Mouse (Mus musculus) MEL (cell line): ENCODE results near the gene Enox1. TPM values are rescaled to one million over a fixed set of nuclear protein-coding genes. Genes with fewer than 3 reads are reported as not detected.

Experiments used
- DNase-seq: peaks from one replicate; pipeline ENCODE4 v3.0.0; 2011; ENCODE audit warnings: low read depth, low spot score
- H3K27ac ChIP-seq: 2 replicates; pipeline ENCODE4 v1.5.1; 2012; ENCODE audit warnings: low read depth, mild to moderate bottlenecking, control low read depth, low read length, moderate library complexity; ENCODE audit not compliant: control insufficient read depth
- H3K27me3 ChIP-seq, 2 experiments: fragments of 150-350 bp in 1 of 2; sonication (generic) in 1 of 2; 2 replicates each; pipeline ENCODE4 v1.6.1; 2012; ENCODE audit warnings: low read length in 2 of 2, mild to moderate bottlenecking in 2 of 2, improper control_type of control experiment in 1 of 2, moderate library complexity in 1 of 2; ENCODE audit not compliant: insufficient read depth in 2 of 2, control insufficient read depth in 1 of 2
- H3K36me3 ChIP-seq, 2 experiments: 2 replicates each; pipeline ENCODE4 v1.6.1; 2012 to 2014; ENCODE audit warnings: low read length in 2 of 2, improper control_type of control experiment in 1 of 2, inconsistent platforms in 1 of 2, mild to moderate bottlenecking in 1 of 2; ENCODE audit not compliant: insufficient read depth in 2 of 2, control insufficient read depth in 1 of 2
- H3K4me1 ChIP-seq, 2 experiments: fragments of 150-350 bp in 1 of 2; sonication (generic) in 1 of 2; 2 replicates each; pipeline ENCODE4 v1.6.1; 2012; ENCODE audit warnings: low read length in 2 of 2, improper control_type of control experiment in 1 of 2, mild to moderate bottlenecking in 1 of 2; ENCODE audit not compliant: insufficient read depth in 2 of 2, control insufficient read depth in 1 of 2
- H3K4me3 ChIP-seq, 2 experiments: fragments of 150-350 bp in 1 of 2; sonication (generic) in 1 of 2; 2 replicates each; pipeline ENCODE4 v1.5.1; 2012; ENCODE audit warnings: low read depth in 2 of 2, low read length in 2 of 2, mild to moderate bottlenecking in 2 of 2, moderate library complexity in 2 of 2, control low read depth in 1 of 2, improper control_type of control experiment in 1 of 2; ENCODE audit not compliant: control insufficient read depth in 1 of 2, insufficient read depth in 1 of 2
- H3K79me2 ChIP-seq: 2 replicates; pipeline ENCODE4 v1.6.1; 2012; ENCODE audit warnings: mild to moderate bottlenecking, low read length, moderate library complexity; ENCODE audit not compliant: control insufficient read depth, poor library complexity, insufficient read depth
- H3K9ac ChIP-seq: 2 replicates; pipeline ENCODE4 v1.6.1; 2012; ENCODE audit warnings: low read depth, mild to moderate bottlenecking, control low read depth, low read length, moderate library complexity; ENCODE audit not compliant: control insufficient read depth, poor library complexity, severe bottlenecking
- H3K9me3 ChIP-seq: fragments of 150-350 bp; sonication (generic); replicated peaks from 2 replicates; pipeline ENCODE4 v1.6.1; 2012; ENCODE audit warnings: mild to moderate bottlenecking, low read length, improper control_type of control experiment, moderate library complexity; ENCODE audit not compliant: insufficient read depth
- CHD2 ChIP-seq: IDR thresholded peaks from 2 replicates; pipeline ENCODE4 v1.6.1; 2011; ENCODE audit warnings: low read length, improper control_type of control experiment
- E2F4 ChIP-seq: IDR thresholded peaks from 2 replicates; pipeline ENCODE4 v1.6.1; 2011; ENCODE audit warnings: low read depth, low read length, improper control_type of control experiment, borderline replicate concordance
- ELF1 ChIP-seq: IDR thresholded peaks from 2 replicates; pipeline ENCODE4 v1.6.1; 2014; ENCODE audit warnings: low read depth, mild to moderate bottlenecking, inconsistent platforms, low read length, improper control_type of control experiment, moderate library complexity
- GABPA ChIP-seq: IDR thresholded peaks from 2 replicates; pipeline ENCODE4 v1.6.1; 2012; ENCODE audit warnings: low read depth, mild to moderate bottlenecking, inconsistent platforms, low read length, improper control_type of control experiment, moderate library complexity
- HCFC1 ChIP-seq: IDR thresholded peaks from 2 replicates; pipeline ENCODE4 v1.6.1; 2012; ENCODE audit warnings: low read depth, mild to moderate bottlenecking, inconsistent platforms, low read length, improper control_type of control experiment, moderate library complexity
- JUND ChIP-seq: IDR thresholded peaks from 2 replicates; pipeline ENCODE4 v1.6.1; 2011; ENCODE audit warnings: low read depth, mild to moderate bottlenecking, improper control_type of control experiment, low read length
- KAT2A ChIP-seq: conservative IDR thresholded peaks from 2 replicates; pipeline ENCODE4 v1.6.1; 2012; ENCODE audit warnings: low read depth, low read length, improper control_type of control experiment, inconsistent platforms
- MEF2A ChIP-seq: IDR thresholded peaks from 2 replicates; pipeline ENCODE4 v1.6.1; 2014; ENCODE audit warnings: low read depth, mild to moderate bottlenecking, inconsistent platforms, low read length, improper control_type of control experiment; ENCODE audit not compliant: poor library complexity, insufficient replicate concordance, severe bottlenecking; ENCODE audit errors: extremely low read depth
- MXI1 ChIP-seq: IDR thresholded peaks from 2 replicates; pipeline ENCODE4 v1.6.1; 2011; ENCODE audit warnings: mild to moderate bottlenecking, low read depth, low read length, improper control_type of control experiment
- MYB ChIP-seq: IDR thresholded peaks from 2 replicates; pipeline ENCODE4 v1.6.1; 2011; ENCODE audit warnings: mild to moderate bottlenecking, low read depth, low read length, improper control_type of control experiment
- NRF1 ChIP-seq: IDR thresholded peaks from 2 replicates; pipeline ENCODE4 v1.6.1; 2014; ENCODE audit warnings: low read depth, mild to moderate bottlenecking, inconsistent platforms, low read length, improper control_type of control experiment, moderate library complexity; ENCODE audit not compliant: poor library complexity, insufficient read depth, severe bottlenecking
- POLR2AphosphoS5 ChIP-seq: IDR thresholded peaks from 2 replicates; pipeline ENCODE4 v1.6.1; 2012; ENCODE audit warnings: low read depth, borderline replicate concordance, mild to moderate bottlenecking, inconsistent platforms, low read length, moderate library complexity, mixed read lengths
- RAD21 ChIP-seq: IDR thresholded peaks from 2 replicates; pipeline ENCODE4 v1.6.1; 2011; ENCODE audit warnings: mild to moderate bottlenecking, low read depth, low read length, improper control_type of control experiment
- RCOR1 ChIP-seq: IDR thresholded peaks from 2 replicates; pipeline ENCODE4 v1.6.1; 2012; ENCODE audit warnings: low read depth, mild to moderate bottlenecking, inconsistent platforms, low read length, improper control_type of control experiment
- SMC3 ChIP-seq: IDR thresholded peaks from 2 replicates; pipeline ENCODE4 v1.6.1; 2011; ENCODE audit warnings: low read depth, low read length, improper control_type of control experiment
- UBTF ChIP-seq: IDR thresholded peaks from 2 replicates; pipeline ENCODE4 v1.6.1; 2012; ENCODE audit warnings: low read depth, mild to moderate bottlenecking, inconsistent platforms, low read length, improper control_type of control experiment, moderate library complexity, borderline replicate concordance; ENCODE audit not compliant: insufficient read depth
- USF2 ChIP-seq, 2 experiments: IDR thresholded peaks; 2 replicates each; pipeline ENCODE4 v1.6.1; 2011 to 2012; ENCODE audit warnings: improper control_type of control experiment in 2 of 2, low read length in 2 of 2, borderline replicate concordance in 1 of 2, inconsistent platforms in 1 of 2, low read depth in 1 of 2, mild to moderate bottlenecking in 1 of 2; ENCODE audit not compliant: insufficient read depth in 1 of 2
- ZC3H11A ChIP-seq: IDR thresholded peaks from 2 replicates; pipeline ENCODE4 v1.6.1; 2012; ENCODE audit warnings: low read depth, mild to moderate bottlenecking, inconsistent platforms, low read length, improper control_type of control experiment
- ZMIZ1 ChIP-seq: IDR thresholded peaks from 2 replicates; pipeline ENCODE4 v1.6.1; 2012; ENCODE audit warnings: low read depth, mild to moderate bottlenecking, inconsistent platforms, low read length, improper control_type of control experiment, moderate library complexity
- polyA plus RNA-seq, 2 experiments: library from polyadenylated mRNA; stranded (reverse) in 1 of 2; unstranded in 1 of 2; fragments of >175 nt in 1 of 2; fragments of >200 nt in 1 of 2; gene quantifications; 2 replicates each; pipeline versions ENCODE4 v1.2.1 to v1.2.4; 2012; ENCODE audit warnings: low replicate concordance in 2 of 2, low read depth in 1 of 2; ENCODE audit not compliant: insufficient read length in 2 of 2, insufficient read depth in 1 of 2, missing spikeins in 1 of 2
- total RNA-seq: library from RNA; depleted of rRNA; stranded (reverse); fragments of 300-350 nt; gene quantifications from 2 replicates; pipeline ENCODE4 v1.2.3, GENCODE M21; 2012

Enox1 gene
- total and polyA plus RNA-seq, 3 experiments, result not detected

GRCm38 (mm10) chr14:77509042-77509441 lies 352.5 kb downstream of the Enox1 start:
- TF ChIP-seq SMC3 (no peak), MXI1 (no peak), POLR2AphosphoS5 (no peak)
- Histone ChIP-seq H3K9me3 (no peaks in the 10 kb centered on the region), H3K27me3 (no peaks in the 10 kb centered on the region), H3K4me1 (no peaks in the 10 kb centered on the region), H3K36me3 (no peaks in the 10 kb centered on the region), H3K79me2 (no peaks in the 10 kb centered on the region), H3K27ac (no peak overlapping the region), H3K9ac (no peak overlapping the region), H3K4me3 (no peak overlapping the region)
- DNase-seq, result no peak

GRCm38 (mm10) chr14:77509924-77510323 lies 353.4 kb downstream of the Enox1 start:
- Histone ChIP-seq H3K9ac (no peak overlapping the region), H3K27ac (no peak overlapping the region), H3K36me3 (no peaks in the 10 kb centered on the region), H3K4me3 (no peak overlapping the region), H3K9me3 (no peaks in the 10 kb centered on the region), H3K4me1 (no peaks in the 10 kb centered on the region), H3K79me2 (no peaks in the 10 kb centered on the region), H3K27me3 (no peaks in the 10 kb centered on the region)
- TF ChIP-seq E2F4, result no peak
- no peak for TF ChIP-seq SMC3
- TF ChIP-seq KAT2A, result no peak
- TF ChIP-seq MXI1, result no peak
- no peak for TF ChIP-seq ZC3H11A
- TF ChIP-seq ELF1, result no peak
- no peak for TF ChIP-seq CHD2
- TF ChIP-seq NRF1, result no peak
- no peak for TF ChIP-seq USF2 (IDR thresholded peaks at IDR 0.05; ENCODE audit: borderline replicate concordance in 1 of 2, insufficient read depth in 1 of 2, low read depth in 1 of 2, low read length in 2 of 2)
- no peak for TF ChIP-seq MYB
- TF ChIP-seq ZMIZ1, result no peak
- no peak for TF ChIP-seq RAD21
- TF ChIP-seq HCFC1, result no peak
- TF ChIP-seq JUND, result no peak
- no peak for TF ChIP-seq GABPA
- no peak for TF ChIP-seq MEF2A
- no peak for TF ChIP-seq RCOR1
- no peak for TF ChIP-seq UBTF
- TF ChIP-seq POLR2AphosphoS5, result no peak
- DNase-seq, result no peak
